Mouse (Mus musculus) neural tube, embryonic 14.5 days (tissue): ENCODE measurements around the gene Cep57l1. TPM values are rescaled to one million over a fixed set of nuclear protein-coding genes. Genes with fewer than 3 reads are reported as not detected.
"Not testable (repeated sequence)": the region's sequence is repeated elsewhere in the genome, so short reads cannot be mapped to it uniquely, and the experiment has no call there.

Source experiments
- ATAC-seq: fragments of 200-750 bp; cut with Nextera tagmentation; 2 replicates; pipeline ENCODE4 v1.8.0; 2017; ENCODE audit warnings: low read depth, mild to moderate bottlenecking, moderate TSS enrichment, moderate library complexity
- H3K27ac ChIP-seq: fragments of 300-500 bp; sonication (generic); 2 replicates; pipeline ENCODE4 v1.5.1; 2014; ENCODE audit warnings: low read depth, mild to moderate bottlenecking, control low read depth, low read length, moderate library complexity, mixed read lengths
- H3K27me3 ChIP-seq: fragments of 300-500 bp; sonication (generic); 2 replicates; pipeline ENCODE4 v1.6.1; 2014; ENCODE audit warnings: low read length; ENCODE audit not compliant: control insufficient read depth, insufficient read depth
- H3K36me3 ChIP-seq: fragments of 300-500 bp; sonication (generic); 2 replicates; pipeline ENCODE4 v1.6.1; 2014; ENCODE audit warnings: low read length, mixed read lengths; ENCODE audit not compliant: control insufficient read depth, insufficient read depth
- H3K4me1 ChIP-seq: fragments of 300-500 bp; sonication (generic); 2 replicates; pipeline ENCODE4 v1.6.1; 2014; ENCODE audit warnings: low read length; ENCODE audit not compliant: control insufficient read depth, insufficient read depth
- H3K4me2 ChIP-seq: fragments of 300-500 bp; sonication (generic); 2 replicates; pipeline ENCODE4 v1.6.1; 2014; ENCODE audit warnings: mild to moderate bottlenecking, low read depth, low read length, control low read depth
- H3K4me3 ChIP-seq: fragments of 300-500 bp; sonication (generic); 2 replicates; pipeline ENCODE4 v1.5.1; 2014; ENCODE audit warnings: low read depth, low read length, control low read depth, mixed read lengths
- H3K9ac ChIP-seq: fragments of 300-500 bp; sonication (generic); replicated peaks from 2 replicates; pipeline ENCODE4 v1.6.1; 2014; ENCODE audit warnings: low read depth, mild to moderate bottlenecking, control low read depth, low read length, mixed read lengths
- H3K9me3 ChIP-seq: fragments of 300-500 bp; sonication (generic); 2 replicates; pipeline ENCODE4 v1.6.1; 2016; ENCODE audit warnings: low read length; ENCODE audit not compliant: control insufficient read depth
- WGBS: fragments of 180-500 bp; shearing (Covaris S2); extraction: QIAGEN DNeasy Blood & Tissue Kit; methylation state at CpG from one replicate; pipeline ENCODE4 v1.1.7; 2014; 5-methylcytosine and 5-hydroxymethylcytosine counted together
- polyA plus RNA-seq: library from polyadenylated mRNA; unstranded; fragments of >200 nt; fragmentation: Nextera tagmentation; extraction: Ambion mirVana; gene quantifications from 2 replicates; pipeline ENCODE4 v1.2.1, GENCODE M21; 2014

The Cep57l1 gene
- polyA plus RNA-seq, 1 experiment from 2014 or later: 15.8 TPM

- no peak overlapping the region for H3K4me3 ChIP-seq
- H3K27ac ChIP-seq: no peak overlapping the region
- H3K9me3 ChIP-seq: no peaks in the 10 kb centered on the region
- no peaks in the 10 kb centered on the region for H3K4me1 ChIP-seq
- 83% methylated on average over 5 of the region's 5 CpGs for WGBS
- no peak for ATAC-seq
- no peaks in the 10 kb centered on the region for H3K27me3 ChIP-seq
- H3K4me2 ChIP-seq: no peak overlapping the region
- H3K9ac ChIP-seq: no peak overlapping the region
- no peaks in the 10 kb centered on the region for H3K36me3 ChIP-seq
Observed at GRCm38 (mm10) chr10:41829191-41829590, 19.5 kb upstream of the Cep57l1 start.

- WGBS: 93% methylated on average over 4 of the region's 4 CpGs
- ATAC-seq: no peak
- H3K36me3 ChIP-seq: no peaks in the 10 kb centered on the region
- no peaks in the 10 kb centered on the region for H3K27me3 ChIP-seq
- H3K27ac ChIP-seq: no peak overlapping the region
- H3K9ac ChIP-seq: no peak overlapping the region
- H3K4me1 ChIP-seq: no peaks in the 10 kb centered on the region
- H3K4me3 ChIP-seq: no peak overlapping the region
- no peaks in the 10 kb centered on the region for H3K9me3 ChIP-seq
- no peak overlapping the region for H3K4me2 ChIP-seq
Observed at GRCm38 (mm10) chr10:41827784-41828183, 18.1 kb upstream of the Cep57l1 start.

DNA sequence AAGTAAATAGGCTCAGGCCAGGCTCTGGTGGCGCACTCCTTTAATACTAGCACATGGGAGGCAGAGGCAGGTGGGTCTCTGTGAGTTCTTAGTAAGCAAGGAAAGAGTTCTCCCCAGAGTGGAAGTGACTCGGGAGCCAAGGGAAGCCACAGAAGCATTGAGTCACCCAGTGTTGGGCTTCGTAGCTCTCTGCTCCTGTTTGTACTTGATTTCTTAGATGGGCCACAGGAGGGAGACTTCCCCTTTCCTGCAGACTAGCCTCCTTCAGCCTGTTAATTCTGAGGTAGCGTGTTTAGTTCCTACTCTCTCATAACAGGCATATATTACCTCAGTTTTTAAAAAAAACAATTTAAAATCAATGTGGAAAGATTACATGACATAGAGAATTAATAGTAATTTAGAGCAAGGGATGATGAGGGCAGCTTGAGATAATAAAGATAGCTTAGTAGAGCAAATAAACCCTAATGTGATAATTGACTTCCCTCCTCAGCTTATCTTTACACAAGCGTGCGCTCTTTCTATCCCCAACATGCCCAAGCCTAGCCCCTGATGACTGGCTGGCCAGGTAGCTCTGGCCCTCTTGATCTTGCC, 16.9 kb upstream of the Cep57l1 start:
- H3K9me3 ChIP-seq: no peaks in the 10 kb centered on the region
- 89% methylated on average over 6 of the region's 6 CpGs for WGBS
- H3K9ac ChIP-seq: no peak overlapping the region
- no peaks in the 10 kb centered on the region for H3K36me3 ChIP-seq
- no peak overlapping the region for H3K4me3 ChIP-seq
- no peaks in the 10 kb centered on the region for H3K27me3 ChIP-seq
- ATAC-seq: no peak
- no peak overlapping the region for H3K27ac ChIP-seq
- H3K4me1 ChIP-seq: no peaks in the 10 kb centered on the region
- no peak overlapping the region for H3K4me2 ChIP-seq

- H3K27ac ChIP-seq: no peak overlapping the region
- ATAC-seq: no peak
- no peaks in the 10 kb centered on the region for H3K9me3 ChIP-seq
- no peak overlapping the region for H3K4me2 ChIP-seq
- H3K4me3 ChIP-seq: no peak overlapping the region
- H3K27me3 ChIP-seq: no peaks in the 10 kb centered on the region
- H3K9ac ChIP-seq: no peak overlapping the region
- H3K4me1 ChIP-seq: no peaks in the 10 kb centered on the region
- H3K36me3 ChIP-seq: no peaks in the 10 kb centered on the region
- 95% methylated on average over 4 of the region's 4 CpGs for WGBS
Observed at GRCm38 (mm10) chr10:41825996-41826395, 16.3 kb upstream of the Cep57l1 start.

DNA sequence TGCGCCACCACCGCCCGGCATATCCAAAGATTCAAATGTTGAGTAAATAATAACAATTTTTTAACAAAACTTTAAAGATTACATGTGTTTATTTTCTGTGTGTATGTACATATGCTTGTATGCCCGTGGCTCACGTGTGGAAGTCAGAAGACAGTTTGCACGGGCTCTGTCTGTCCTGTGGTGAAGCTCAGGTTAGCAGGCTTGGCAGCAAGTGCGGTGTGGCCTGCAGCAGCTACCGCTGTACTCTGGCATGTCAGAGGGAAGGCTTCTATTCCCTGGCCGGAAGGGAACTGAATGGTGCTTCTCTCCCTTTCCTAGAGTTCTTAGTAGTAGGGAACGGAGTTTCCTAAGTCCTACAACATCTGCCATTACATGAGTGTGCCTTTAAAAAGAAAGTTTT, 15.4 kb upstream of the Cep57l1 start:
- H3K4me1 ChIP-seq: no peaks in the 10 kb centered on the region
- WGBS: 92% methylated on average over 10 of the region's 10 CpGs
- no peak overlapping the region for H3K4me2 ChIP-seq
- H3K27ac ChIP-seq: no peak overlapping the region
- H3K4me3 ChIP-seq: no peak overlapping the region
- no peaks in the 10 kb centered on the region for H3K9me3 ChIP-seq
- no peaks in the 10 kb centered on the region for H3K27me3 ChIP-seq
- H3K9ac ChIP-seq: no peak overlapping the region
- no peak for ATAC-seq
- no peaks in the 10 kb centered on the region for H3K36me3 ChIP-seq

DNA sequence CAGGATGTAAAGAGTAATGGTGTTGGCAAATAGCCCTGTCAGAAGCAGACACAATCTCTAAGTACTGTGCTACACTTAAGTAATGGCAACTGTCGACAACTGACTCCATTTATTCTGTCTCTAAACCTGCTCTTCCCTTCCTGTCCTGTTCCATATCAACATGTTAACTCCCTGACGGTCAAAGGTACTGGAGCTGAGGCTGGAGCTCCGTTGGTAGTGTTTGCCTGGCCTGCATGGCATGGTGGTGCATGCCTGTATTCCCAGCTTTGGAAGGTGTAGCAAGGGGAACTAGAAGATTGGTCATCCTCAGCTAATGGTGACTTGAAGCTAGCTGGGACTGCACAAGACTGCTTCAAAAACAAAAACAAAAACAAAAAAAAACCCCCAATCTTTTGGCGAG, 14.2 kb upstream of the Cep57l1 start:
- 90% methylated on average over 4 of the region's 4 CpGs for WGBS
- H3K27me3 ChIP-seq: no peaks in the 10 kb centered on the region
- no peaks in the 10 kb centered on the region for H3K4me1 ChIP-seq
- H3K9me3 ChIP-seq: no peaks in the 10 kb centered on the region
- no peak overlapping the region for H3K4me3 ChIP-seq
- H3K27ac ChIP-seq: no peak overlapping the region
- H3K4me2 ChIP-seq: no peak overlapping the region
- ATAC-seq: no peak
- no peaks in the 10 kb centered on the region for H3K36me3 ChIP-seq
- no peak overlapping the region for H3K9ac ChIP-seq

GRCm38 (mm10) chr10:41823282-41823675, 13.6 kb upstream of the Cep57l1 start:
- H3K27ac ChIP-seq, H3K36me3 ChIP-seq, H3K9ac ChIP-seq, H3K4me1 ChIP-seq, H3K27me3 ChIP-seq, H3K9me3 ChIP-seq, ATAC-seq, H3K4me2 ChIP-seq, H3K4me3 ChIP-seq: not testable (repeated sequence)
- 95% methylated on average over 2 of the region's 4 CpGs for WGBS

DNA sequence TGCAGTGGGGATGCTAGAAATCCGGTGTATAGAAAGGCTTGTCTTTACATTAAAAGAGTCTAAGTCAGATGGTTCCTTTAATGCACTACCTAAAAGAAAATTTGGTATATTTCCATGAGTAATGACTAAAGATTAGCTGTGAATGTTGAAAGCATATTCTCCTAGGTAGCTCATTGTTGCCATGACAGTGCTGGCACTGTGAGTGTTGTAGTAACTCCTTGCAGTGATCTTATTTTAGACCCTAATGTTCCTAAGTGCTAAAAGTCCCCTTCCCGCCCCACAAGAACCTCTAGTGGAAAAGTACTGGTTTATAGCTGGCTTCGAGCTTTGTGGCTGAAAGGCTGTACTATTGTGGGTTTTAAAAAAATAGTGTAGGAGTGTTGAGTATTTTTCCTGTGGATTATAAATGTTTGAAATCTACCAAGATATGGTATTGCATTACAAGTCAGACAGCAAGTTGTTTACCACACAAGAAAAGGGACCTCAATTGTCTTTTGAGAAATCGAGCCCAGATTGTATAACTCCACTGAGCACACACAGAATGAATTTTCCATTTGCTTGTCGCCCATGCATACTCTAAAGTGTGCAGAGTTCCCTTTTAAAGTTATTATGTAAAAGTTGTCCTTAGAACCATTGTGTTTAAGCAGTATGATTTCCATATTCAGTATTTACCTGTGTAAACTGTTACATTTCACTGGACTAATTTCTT, 13.1 kb upstream of the Cep57l1 start:
- Histone ChIP-seq H3K4me2 (no peak overlapping the region), H3K36me3 (no peaks in the 10 kb centered on the region), H3K27ac (no peak overlapping the region), H3K27me3 (no peaks in the 10 kb centered on the region), H3K9ac (no peak overlapping the region), H3K4me3 (no peak overlapping the region), H3K9me3 (no peaks in the 10 kb centered on the region), H3K4me1 (no peaks in the 10 kb centered on the region)
- ATAC-seq: no peak
- WGBS: 81% methylated on average over 5 of the region's 5 CpGs

DNA sequence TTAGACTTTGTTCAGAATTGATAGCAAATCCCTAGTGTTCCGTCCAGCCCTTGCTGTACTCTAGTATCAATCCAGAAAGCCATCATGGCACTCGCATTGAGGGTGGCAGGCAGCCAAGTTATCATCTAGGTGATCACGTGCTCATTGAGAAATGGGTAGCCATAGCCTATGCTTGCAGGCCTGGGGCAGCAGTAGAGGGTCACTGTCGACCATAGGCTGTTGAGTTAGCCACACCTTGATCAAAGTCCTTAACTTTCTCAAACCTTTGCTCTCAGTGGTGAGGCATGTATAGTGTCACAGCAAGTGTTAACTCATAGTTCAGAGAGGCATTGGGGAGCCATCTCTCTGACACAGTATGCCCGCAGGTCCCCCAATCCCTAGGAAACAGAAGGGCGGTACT, 11.5 kb upstream of the Cep57l1 start:
- no peak overlapping the region for H3K27ac ChIP-seq
- no peak overlapping the region for H3K4me3 ChIP-seq
- no peaks in the 10 kb centered on the region for H3K4me1 ChIP-seq
- H3K4me2 ChIP-seq: no peak overlapping the region
- 92% methylated on average over 6 of the region's 6 CpGs for WGBS
- no peaks in the 10 kb centered on the region for H3K9me3 ChIP-seq
- H3K27me3 ChIP-seq: no peaks in the 10 kb centered on the region
- no peaks in the 10 kb centered on the region for H3K36me3 ChIP-seq
- ATAC-seq: no peak
- no peak overlapping the region for H3K9ac ChIP-seq
